Mouse (Mus musculus) embryonic facial prominence, embryonic 12.5 days (tissue): ENCODE measurements at regions not wholly inside any gene's neighbourhood (a gene's known extent, or its start where the extent isn't known, plus 50 kb on each side); places are given as distances from the start of the nearest gene placed in this dataset.

Experiments
- ATAC-seq: fragments of 200-750 bp; cut with Nextera tagmentation; 2 replicates; pipeline ENCODE4 v1.8.0; 2017; ENCODE audit not compliant: insufficient number of reproducible peaks, insufficient read depth, low FRiP score, low TSS enrichment
- H3K27ac ChIP-seq: fragments of 300-500 bp; sonication (generic); 2 replicates; pipeline ENCODE4 v1.5.1; 2016; ENCODE audit warnings: mild to moderate bottlenecking
- H3K27me3 ChIP-seq: fragments of 300-500 bp; sonication (generic); 2 replicates; pipeline ENCODE4 v1.6.1; 2016; ENCODE audit warnings: mild to moderate bottlenecking, moderate library complexity
- H3K36me3 ChIP-seq: fragments of 300-500 bp; sonication (generic); 2 replicates; pipeline ENCODE4 v1.6.1; 2016; ENCODE audit warnings: mild to moderate bottlenecking
- H3K4me1 ChIP-seq: fragments of 300-500 bp; sonication (generic); 2 replicates; pipeline ENCODE4 v1.6.1; 2016
- H3K4me2 ChIP-seq: fragments of 300-500 bp; sonication (generic); replicated peaks from 2 replicates; pipeline ENCODE4 v1.6.1; 2016; ENCODE audit warnings: mild to moderate bottlenecking, moderate library complexity
- H3K4me3 ChIP-seq: fragments of 300-500 bp; sonication (generic); 2 replicates; pipeline ENCODE4 v1.5.1; 2016; ENCODE audit warnings: mild to moderate bottlenecking
- H3K9ac ChIP-seq: fragments of 300-500 bp; sonication (generic); 2 replicates; pipeline ENCODE4 v1.6.1; 2016; ENCODE audit warnings: mild to moderate bottlenecking, moderate library complexity
- H3K9me3 ChIP-seq: fragments of 300-500 bp; sonication (generic); 2 replicates; pipeline ENCODE4 v1.6.1; 2016; ENCODE audit warnings: mild to moderate bottlenecking, moderate library complexity
- WGBS: fragments of 180-500 bp; shearing (Covaris S2); methylation state at CpG from one replicate; pipeline ENCODE4 v1.1.7; 2016; 5-methylcytosine and 5-hydroxymethylcytosine counted together

DNA sequence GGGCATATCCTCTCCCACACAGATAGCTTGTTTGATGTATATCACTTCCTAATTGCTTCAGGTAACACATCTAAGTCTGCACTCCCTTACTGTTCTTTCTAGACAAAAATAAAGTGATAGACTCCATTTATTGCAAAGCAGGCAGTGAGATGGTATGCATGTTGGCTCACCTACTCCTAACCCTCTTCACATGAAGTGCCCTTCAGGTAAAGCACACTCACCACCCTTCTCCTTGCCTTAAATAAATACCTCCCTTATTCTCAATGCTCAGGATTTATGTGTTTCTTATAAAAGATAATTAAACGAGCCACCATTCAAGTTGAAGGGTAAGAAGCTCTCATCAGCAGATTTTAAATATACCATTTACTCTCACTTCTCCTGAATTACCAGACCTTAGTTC lies 1347.7 kb upstream of the Zeb2 start:
- H3K36me3 ChIP-seq: no peaks in the 10 kb centered on the region
- ATAC-seq: no peak
- H3K9ac ChIP-seq: no peak overlapping the region
- no peak overlapping the region for H3K4me3 ChIP-seq
- no peaks in the 10 kb centered on the region for H3K9me3 ChIP-seq
- no peaks in the 10 kb centered on the region for H3K27me3 ChIP-seq
- WGBS: 78% methylated on average over 1 of the region's 1 CpGs
- no peak overlapping the region for H3K27ac ChIP-seq
- no peak overlapping the region for H3K4me2 ChIP-seq
- peaks cover 3% of the 10 kb centered on the region; the same call in 1 of the 2 replicates for H3K4me1 ChIP-seq

DNA sequence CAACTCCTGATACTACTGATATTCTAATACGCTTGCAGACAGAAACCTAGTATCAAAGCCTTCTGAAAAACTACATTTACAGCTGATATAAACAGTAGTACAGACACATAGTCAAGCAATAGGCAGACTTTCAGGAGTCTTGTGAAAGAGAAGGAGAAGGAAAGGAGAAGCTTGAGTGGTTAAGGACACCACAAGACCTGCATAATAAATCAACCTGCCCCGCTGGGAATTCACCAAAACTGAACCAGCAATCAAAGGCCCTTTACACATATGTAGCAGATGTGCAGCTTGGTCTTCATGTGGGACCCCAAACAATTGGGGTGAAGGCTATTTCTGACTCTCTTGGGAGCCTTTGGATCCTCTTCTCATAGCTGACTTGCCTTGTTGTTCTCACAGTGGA lies 1345.5 kb upstream of the Zeb2 start:
- Histone ChIP-seq H3K9ac (no peak overlapping the region), H3K4me3 (no peak overlapping the region), H3K27ac (no peak overlapping the region), H3K4me2 (no peak overlapping the region), H3K36me3 (no peaks in the 10 kb centered on the region), H3K27me3 (no peaks in the 10 kb centered on the region), H3K4me1 (peaks cover 3% of the 10 kb centered on the region; the same call in 1 of the 2 replicates), H3K9me3 (no peaks in the 10 kb centered on the region)
- WGBS: 87% methylated on average over 2 of the region's 2 CpGs
- no peak for ATAC-seq

GRCm38 (mm10) chr2:46450698-46451097 lies 1333.5 kb upstream of the Zeb2 start:
- no peaks in the 10 kb centered on the region for H3K36me3 ChIP-seq

GRCm38 (mm10) chr2:46445306-46445705 lies 1328.1 kb upstream of the Zeb2 start:
- peaks cover 25% of the 10 kb centered on the region; the same call in 1 of the 2 replicates for H3K4me1 ChIP-seq
- H3K9ac ChIP-seq: no peak overlapping the region
- no peak overlapping the region for H3K4me2 ChIP-seq
- no peaks in the 10 kb centered on the region for H3K9me3 ChIP-seq
- no peak for ATAC-seq
- no peaks in the 10 kb centered on the region for H3K36me3 ChIP-seq
- 56% methylated on average over 3 of the region's 3 CpGs for WGBS
- no peak overlapping the region for H3K4me3 ChIP-seq
- H3K27ac ChIP-seq: no peak overlapping the region
- H3K27me3 ChIP-seq: no peaks in the 10 kb centered on the region

More at GRCm38 (mm10) chr2:46450698-46451097, 1333.5 kb upstream of the Zeb2 start:
- 62% methylated on average over 6 of the region's 6 CpGs for WGBS
- H3K9me3 ChIP-seq: no peaks in the 10 kb centered on the region
- ATAC-seq: no peak
- no peak overlapping the region for H3K9ac ChIP-seq
- H3K4me1 ChIP-seq: no peaks in the 10 kb centered on the region
- no peak overlapping the region for H3K27ac ChIP-seq
- no peak overlapping the region for H3K4me3 ChIP-seq
- H3K4me2 ChIP-seq: no peak overlapping the region
- H3K27me3 ChIP-seq: no peaks in the 10 kb centered on the region

GRCm38 (mm10) chr2:46443686-46444180 lies 1326.5 kb upstream of the Zeb2 start:
- Histone ChIP-seq H3K9ac (no peak overlapping the region), H3K4me3 (no peak overlapping the region), H3K9me3 (no peaks in the 10 kb centered on the region), H3K27ac (peak overlapping the region; percentile 69), H3K27me3 (no peaks in the 10 kb centered on the region), H3K36me3 (no peaks in the 10 kb centered on the region), H3K4me2 (no peak overlapping the region), H3K4me1 (peaks cover 25% of the 10 kb centered on the region; the same call in 1 of the 2 replicates)
- 5% methylated on average over 5 of the region's 5 CpGs for WGBS
- ATAC-seq: peak; percentile 88

GRCm38 (mm10) chr2:46443061-46443685 lies 1326.0 kb upstream of the Zeb2 start:
- ATAC-seq: peak; percentile 93
- peak overlapping the region; percentile 69 for H3K27ac ChIP-seq
- 13% methylated on average over 6 of the region's 6 CpGs for WGBS

GRCm38 (mm10) chr2:46442576-46442975 lies 1325.4 kb upstream of the Zeb2 start:
- Histone ChIP-seq H3K27me3 (no peaks in the 10 kb centered on the region), H3K36me3 (no peaks in the 10 kb centered on the region), H3K9me3 (no peaks in the 10 kb centered on the region), H3K4me3 (no peak overlapping the region), H3K27ac (peak overlapping the region; percentile 69), H3K4me2 (no peak overlapping the region), H3K9ac (no peak overlapping the region), H3K4me1 (peaks cover 25% of the 10 kb centered on the region; the same call in 1 of the 2 replicates)
- WGBS: 40% methylated on average over 6 of the region's 6 CpGs
- no peak for ATAC-seq

More at GRCm38 (mm10) chr2:46443061-46443685, 1326.0 kb upstream of the Zeb2 start:
- Histone ChIP-seq H3K27me3 (no peaks in the 10 kb centered on the region), H3K36me3 (no peaks in the 10 kb centered on the region), H3K4me2 (0 out of 2 replicates have a peak overlapping the region, but pooled peaks have one; percentile 1), H3K4me3 (no peak overlapping the region), H3K9me3 (no peaks in the 10 kb centered on the region), H3K9ac (no peak overlapping the region), H3K4me1 (peaks cover 25% of the 10 kb centered on the region; the same call in 1 of the 2 replicates)

- Histone ChIP-seq H3K9me3 (no peaks in the 10 kb centered on the region), H3K27ac (no peak overlapping the region), H3K9ac (no peak overlapping the region), H3K36me3 (no peaks in the 10 kb centered on the region), H3K27me3 (no peaks in the 10 kb centered on the region), H3K4me1 (peaks cover 25% of the 10 kb centered on the region; the same call in 1 of the 2 replicates), H3K4me2 (no peak overlapping the region), H3K4me3 (no peak overlapping the region)
- no peak for ATAC-seq
- WGBS: 72% methylated on average over 8 of the region's 8 CpGs
Measured at GRCm38 (mm10) chr2:46441927-46442326, 1324.7 kb upstream of the Zeb2 start.

- Histone ChIP-seq H3K27me3 (no peaks in the 10 kb centered on the region), H3K4me2 (no peak overlapping the region), H3K36me3 (no peaks in the 10 kb centered on the region), H3K4me3 (no peak overlapping the region), H3K27ac (no peak overlapping the region), H3K9ac (no peak overlapping the region), H3K9me3 (no peaks in the 10 kb centered on the region), H3K4me1 (peaks cover 25% of the 10 kb centered on the region; the same call in 1 of the 2 replicates)
- WGBS: 91% methylated on average over 5 of the region's 5 CpGs
- no peak for ATAC-seq
Measured at GRCm38 (mm10) chr2:46441348-46441747, 1324.2 kb upstream of the Zeb2 start.

GRCm38 (mm10) chr2:46440038-46440437 lies 1322.8 kb upstream of the Zeb2 start:
- Histone ChIP-seq H3K4me3 (no peak overlapping the region), H3K4me1 (peaks cover 21% of the 10 kb centered on the region; the same call in 1 of the 2 replicates), H3K4me2 (no peak overlapping the region), H3K27me3 (no peaks in the 10 kb centered on the region), H3K36me3 (no peaks in the 10 kb centered on the region), H3K9ac (no peak overlapping the region), H3K27ac (no peak overlapping the region), H3K9me3 (no peaks in the 10 kb centered on the region)
- WGBS: 66% methylated on average over 2 of the region's 2 CpGs
- ATAC-seq: no peak

- no peaks in the 10 kb centered on the region for H3K9me3 ChIP-seq
- no peak overlapping the region for H3K4me3 ChIP-seq
- H3K4me1 ChIP-seq: no peaks in the 10 kb centered on the region
- 83% methylated on average over 1 of the region's 1 CpGs for WGBS
- no peaks in the 10 kb centered on the region for H3K36me3 ChIP-seq
- H3K9ac ChIP-seq: no peak overlapping the region
- ATAC-seq: no peak
- no peak overlapping the region for H3K4me2 ChIP-seq
- no peaks in the 10 kb centered on the region for H3K27me3 ChIP-seq
- no peak overlapping the region for H3K27ac ChIP-seq
Measured at GRCm38 (mm10) chr2:46418281-46418680, 1301.1 kb upstream of the Zeb2 start.

DNA sequence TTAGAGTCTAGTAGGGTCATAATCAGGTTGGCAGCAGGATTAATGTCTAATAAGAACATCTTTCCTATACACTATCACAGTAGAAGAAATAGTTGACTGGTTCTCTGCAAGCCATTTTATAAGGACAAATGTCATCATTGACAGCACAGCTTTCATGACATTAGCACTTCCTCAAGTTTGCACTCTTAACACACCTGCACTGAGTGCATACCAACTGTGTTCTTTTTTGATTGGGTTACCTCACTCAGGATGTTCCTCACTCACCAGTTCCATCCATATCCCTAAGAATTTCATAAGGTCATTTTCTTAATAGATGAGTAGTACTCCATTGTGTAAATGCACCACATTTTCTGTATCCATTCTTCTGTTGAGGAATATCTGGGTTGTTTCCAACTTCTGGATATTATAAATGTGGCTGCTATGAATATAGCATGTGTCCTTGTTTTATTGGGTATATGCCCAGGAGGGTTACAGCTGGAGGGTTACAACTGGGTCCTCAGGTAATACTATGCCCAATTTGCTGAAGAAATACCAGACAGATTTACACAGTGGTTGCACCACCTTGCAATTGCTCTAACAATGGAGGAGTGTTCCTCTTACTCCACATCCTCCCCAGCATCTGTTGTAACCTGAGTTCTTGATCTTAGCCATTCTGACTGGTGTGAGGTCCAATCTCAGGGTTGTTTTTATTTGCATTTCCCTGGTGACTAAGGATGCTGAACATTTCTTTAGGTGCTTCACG lies 1285.3 kb upstream of the Zeb2 start:
- no peak overlapping the region for H3K4me2 ChIP-seq
- no peak overlapping the region for H3K27ac ChIP-seq
- no peaks in the 10 kb centered on the region for H3K4me1 ChIP-seq
- no peaks in the 10 kb centered on the region for H3K36me3 ChIP-seq
- H3K27me3 ChIP-seq: no peaks in the 10 kb centered on the region
- H3K4me3 ChIP-seq: no peak overlapping the region
- 75% methylated on average over 1 of the region's 1 CpGs for WGBS
- H3K9ac ChIP-seq: no peak overlapping the region
- no peaks in the 10 kb centered on the region for H3K9me3 ChIP-seq
- ATAC-seq: no peak
